Mouse (Mus musculus) small intestine, adult 2 months (tissue): ENCODE results near the gene Etv1. TPM values are rescaled to one million over a fixed set of nuclear protein-coding genes. Genes with fewer than 3 reads are reported as not detected.

ENCODE experiments used
- H3K27ac ChIP-seq: fragments of 200-500 bp; 2 replicates; pipeline ENCODE4 v1.5.1; 2012; ENCODE audit warnings: low read depth, low read length, control low read depth, inconsistent platforms; ENCODE audit not compliant: insufficient read depth
- H3K27me3 ChIP-seq: fragments of 200-500 bp; 2 replicates; pipeline ENCODE4 v1.6.1; 2012; ENCODE audit warnings: mild to moderate bottlenecking, moderate library complexity, low read length, inconsistent platforms; ENCODE audit not compliant: control insufficient read depth, insufficient read depth
- H3K36me3 ChIP-seq: fragments of 200-500 bp; 2 replicates; pipeline ENCODE4 v1.6.1; 2012; ENCODE audit warnings: mild to moderate bottlenecking, low read length, control low read depth, inconsistent platforms; ENCODE audit not compliant: control insufficient read depth, insufficient read depth
- H3K4me1 ChIP-seq: fragments of 200-500 bp; 2 replicates; pipeline ENCODE4 v1.6.1; 2012; ENCODE audit warnings: low read length, inconsistent platforms, mixed read lengths; ENCODE audit not compliant: control insufficient read depth, insufficient read depth, insufficient read length
- H3K4me3 ChIP-seq: fragments of 200-500 bp; 2 replicates; pipeline ENCODE4 v1.5.1; 2012; ENCODE audit warnings: low read depth, mild to moderate bottlenecking, control low read depth, inconsistent platforms, low read length, moderate library complexity
- CTCF ChIP-seq: fragments of 200-500 bp; IDR thresholded peaks from 2 replicates; pipeline ENCODE4 v1.5.1; 2012; ENCODE audit warnings: low read depth, mild to moderate bottlenecking, control low read depth, inconsistent platforms, low read length, moderate library complexity, mixed read lengths; ENCODE audit not compliant: insufficient replicate concordance, insufficient read length; ENCODE audit errors: extremely low read depth
- POLR2A ChIP-seq: fragments of 200-500 bp; IDR thresholded peaks from 2 replicates; pipeline ENCODE4 v1.6.1; 2012; ENCODE audit warnings: low read depth, mild to moderate bottlenecking, control low read depth, inconsistent platforms, low read length, moderate library complexity
- WGBS: fragments of 180-500 bp; shearing (Covaris S2); methylation state at CpG from one replicate; pipeline ENCODE4 v1.1.7; 2018; 5-methylcytosine and 5-hydroxymethylcytosine counted together
- polyA plus RNA-seq: library from polyadenylated mRNA; depleted of rRNA; stranded (reverse); fragments of >200 nt; gene quantifications from 2 replicates; pipeline ENCODE4 v1.2.3, GENCODE M21; 2012

Gene Etv1
- polyA plus RNA-seq, 1 experiment: 2.2 TPM

- Histone ChIP-seq H3K27ac (no peak overlapping the region), H3K4me1 (no peaks in the 10 kb centered on the region), H3K4me3 (no peak overlapping the region), H3K27me3 (no peaks in the 10 kb centered on the region), H3K36me3 (no peaks in the 10 kb centered on the region)
- WGBS: 11% methylated on average over 6 of the region's 6 CpGs
- no peak for TF ChIP-seq POLR2A
- no peak for TF ChIP-seq CTCF
Observed at GRCm38 (mm10) chr12:38788621-38789020, 9.4 kb downstream of the Etv1 start.

DNA sequence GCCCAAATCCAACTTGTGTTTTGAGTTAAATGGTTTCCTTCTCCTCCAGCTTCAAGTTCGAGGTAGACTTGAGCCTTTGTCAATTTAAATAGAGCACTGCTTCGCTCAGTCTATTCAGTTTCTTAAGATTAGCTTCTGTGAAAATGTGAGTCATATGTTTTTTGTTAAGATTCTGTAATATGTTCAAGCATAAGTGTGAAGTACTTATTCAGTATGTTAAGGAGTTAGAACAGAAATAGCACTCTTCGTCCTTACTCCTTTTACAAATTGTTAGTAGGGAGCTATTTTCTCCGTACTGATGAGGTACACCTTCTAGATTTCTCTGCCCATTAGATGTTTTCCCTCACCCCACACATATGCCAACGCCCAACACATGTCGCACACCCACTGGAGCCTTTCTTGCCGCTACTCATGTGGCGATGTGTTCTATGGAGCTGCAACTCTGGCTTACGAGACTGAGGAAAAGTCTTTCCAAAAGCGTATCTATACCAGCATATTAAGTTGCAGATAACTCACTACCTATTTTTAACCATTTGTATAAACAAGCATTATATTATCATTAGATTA, 10.7 kb downstream of the Etv1 start:
- no peaks in the 10 kb centered on the region for H3K27me3 ChIP-seq
- WGBS: 90% methylated on average over 10 of the region's 10 CpGs
- H3K4me3 ChIP-seq: no peak overlapping the region
- H3K27ac ChIP-seq: no peak overlapping the region
- H3K4me1 ChIP-seq: no peaks in the 10 kb centered on the region
- H3K36me3 ChIP-seq: no peaks in the 10 kb centered on the region
- no peak for TF ChIP-seq CTCF
- TF ChIP-seq POLR2A: no peak

GRCm38 (mm10) chr12:38793076-38793475, 13.9 kb downstream of the Etv1 start:
- 64% methylated on average over 4 of the region's 4 CpGs for WGBS
- H3K27ac ChIP-seq: no peak overlapping the region
- H3K4me3 ChIP-seq: no peak overlapping the region
- TF ChIP-seq CTCF (no peak), POLR2A (no peak)
- no peaks in the 10 kb centered on the region for H3K36me3 ChIP-seq
- no peaks in the 10 kb centered on the region for H3K27me3 ChIP-seq
- H3K4me1 ChIP-seq: no peaks in the 10 kb centered on the region

DNA sequence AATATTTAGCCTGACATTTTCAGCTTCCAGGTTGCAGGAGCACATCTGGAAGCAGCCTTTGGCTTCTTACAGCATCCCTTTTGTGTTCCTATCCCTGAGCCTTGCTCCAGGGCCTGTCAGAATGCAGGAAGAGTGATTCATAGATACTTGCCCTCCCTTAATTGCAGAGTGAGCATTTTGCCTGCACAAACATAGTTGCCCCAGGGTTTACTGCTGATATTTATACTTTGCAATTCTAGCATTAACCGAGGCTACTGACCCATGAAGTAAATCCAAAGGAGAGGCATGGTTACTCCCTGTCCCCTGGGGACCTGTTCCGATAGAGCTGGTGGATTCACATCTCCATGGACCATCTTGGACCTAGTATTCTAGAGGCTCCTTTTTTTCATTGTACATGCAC, 14.5 kb downstream of the Etv1 start:
- TF ChIP-seq POLR2A (no peak), CTCF (no peak)
- H3K36me3 ChIP-seq: no peaks in the 10 kb centered on the region
- H3K27me3 ChIP-seq: no peaks in the 10 kb centered on the region
- 65% methylated on average over 2 of the region's 2 CpGs for whole genome bisulfite sequencing
- no peak overlapping the region for H3K27ac ChIP-seq
- no peak overlapping the region for H3K4me3 ChIP-seq
- no peaks in the 10 kb centered on the region for H3K4me1 ChIP-seq

DNA sequence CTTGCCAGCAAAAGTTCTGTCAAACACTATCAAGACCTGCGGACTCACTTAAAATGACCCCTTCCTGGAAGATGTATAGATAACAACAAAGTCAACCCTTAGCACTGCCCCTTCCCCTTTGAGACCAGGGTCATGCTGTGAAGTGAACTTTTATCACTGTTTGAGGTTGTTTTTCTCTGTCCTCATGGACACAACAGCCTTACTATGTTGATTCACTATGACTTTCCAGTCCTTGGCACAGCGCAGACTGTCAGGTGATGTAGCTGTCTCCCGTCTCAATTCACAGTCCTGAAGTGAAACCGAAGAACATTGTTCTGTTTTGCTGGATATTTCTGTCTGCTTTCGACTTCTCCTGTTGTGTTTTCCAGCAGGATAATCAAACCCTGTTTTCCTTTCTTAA, 27.9 kb downstream of the Etv1 start:
- TF ChIP-seq POLR2A: no peak
- TF ChIP-seq CTCF: no peak
- H3K36me3 ChIP-seq: no peaks in the 10 kb centered on the region
- H3K4me1 ChIP-seq: no peaks in the 10 kb centered on the region
- H3K27ac ChIP-seq: no peak overlapping the region
- WGBS: 67% methylated on average over 5 of the region's 5 CpGs
- H3K4me3 ChIP-seq: no peak overlapping the region
- H3K27me3 ChIP-seq: no peaks in the 10 kb centered on the region

GRCm38 (mm10) chr12:38812392-38812791, 33.2 kb downstream of the Etv1 start:
- no peaks in the 10 kb centered on the region for H3K27me3 ChIP-seq
- no peak overlapping the region for H3K4me3 ChIP-seq
- TF ChIP-seq CTCF: no peak
- no peak for TF ChIP-seq POLR2A
- 75% methylated on average over 6 of the region's 6 CpGs for WGBS
- H3K4me1 ChIP-seq: no peaks in the 10 kb centered on the region
- H3K36me3 ChIP-seq: no peaks in the 10 kb centered on the region
- H3K27ac ChIP-seq: no peak overlapping the region

DNA sequence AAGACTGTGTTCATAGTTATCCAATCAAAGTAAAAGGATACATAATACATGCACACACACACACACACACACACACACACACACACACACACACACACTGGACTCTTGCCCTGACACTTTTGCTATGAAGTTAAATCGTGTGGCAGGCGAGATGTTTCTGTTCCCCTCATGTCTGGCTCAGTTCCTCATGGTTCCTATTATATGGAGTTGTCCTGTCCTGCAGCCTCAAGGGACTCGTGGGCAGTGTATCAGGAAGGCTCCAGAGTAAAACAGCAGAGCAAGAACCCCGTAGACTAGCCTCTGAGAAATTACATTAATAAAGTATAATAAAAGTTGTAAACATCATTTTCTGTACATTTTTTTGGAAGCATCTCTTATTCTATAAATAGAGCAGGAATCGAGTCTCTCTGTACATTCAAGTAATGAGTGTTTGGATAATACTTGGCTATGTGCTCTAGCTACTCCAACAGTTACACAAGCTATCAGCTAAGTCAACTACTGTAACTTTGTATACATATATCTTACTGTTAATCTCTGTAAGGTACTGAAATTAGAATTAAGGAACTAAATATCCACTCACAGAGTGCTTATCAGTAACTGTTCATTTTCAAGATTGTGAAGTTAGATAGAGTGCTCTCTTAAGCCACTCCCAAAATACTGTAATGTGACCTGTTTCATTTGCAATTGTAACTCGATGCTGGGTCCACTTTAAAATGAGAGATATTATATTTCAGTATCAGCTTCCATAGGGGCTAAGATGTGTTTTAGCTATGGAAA, 35.0 kb downstream of the Etv1 start:
- Histone ChIP-seq H3K4me1 (no peaks in the 10 kb centered on the region), H3K27me3 (no peaks in the 10 kb centered on the region), H3K36me3 (no peaks in the 10 kb centered on the region), H3K27ac (no peak overlapping the region), H3K4me3 (no peak overlapping the region)
- 59% methylated on average over 6 of the region's 6 CpGs for WGBS
- TF ChIP-seq CTCF: no peak
- no peak for TF ChIP-seq POLR2A
